Mouse (Mus musculus): Measurements from ENCODE around the gene BC049352. TPM values are rescaled to one million over a fixed set of nuclear protein-coding genes. Genes with fewer than 3 reads are reported as not detected.

Gene BC049352
- polyA plus RNA-seq (2014; fragmentation: Nextera tagmentation; extraction: Ambion mirVana): not detected in 2 replicates

DNA sequence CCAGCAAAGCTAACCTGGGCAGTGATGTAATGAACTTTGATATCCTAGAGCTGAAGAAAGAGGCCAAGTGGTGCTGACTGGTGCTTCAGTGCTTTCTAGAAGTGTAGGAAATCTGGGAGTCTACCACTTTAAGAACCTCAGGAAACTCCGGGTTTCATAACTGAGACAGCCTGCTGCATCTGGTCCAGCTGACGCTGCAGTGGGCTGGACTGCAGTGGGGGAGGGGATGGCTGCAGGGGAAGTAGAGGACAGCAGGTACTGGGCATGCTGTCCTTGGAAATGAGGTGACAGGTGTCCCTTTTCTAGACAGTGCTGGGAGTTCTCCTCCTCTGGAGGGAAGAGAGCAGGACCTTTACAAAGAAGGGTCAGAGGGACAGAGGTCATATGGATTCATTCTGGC is at the start of gene BC049352:
BC049352 (plus strand) TSS at position 238 of the 400 bp plus-strand sequence.
- Histone ChIP-seq H3K4me1 (replicated peaks; ENCODE audit: control insufficient read depth, insufficient read depth, low read length) (no peaks in the 10 kb centered on the region; the same call in 1 of the 2 replicates), H3K27ac (ENCODE audit: low read depth, low read length) (no peak within 1 kb of the TSS), H3K9ac (ENCODE audit: low read depth, low read length) (no peak within 1 kb of the TSS), H3K4me2 (replicated peaks; ENCODE audit: low read depth, low read length) (no peak within 1 kb of the TSS), H3K4me3 (ENCODE audit: low read depth, low read length) (no peak within 1 kb of the TSS), H3K36me3 (ENCODE audit: control insufficient read depth, insufficient read depth, low read length) (no peaks in the 10 kb centered on the region), H3K9me3 (ENCODE audit: control insufficient read depth, low read length) (no peaks in the 10 kb centered on the region), H3K27me3 (ENCODE audit: control insufficient read depth, insufficient read depth, low read length) (no peaks in the 10 kb centered on the region)
- ATAC-seq (ENCODE audit: low FRiP score) (no peak), DNase-seq (ENCODE audit: low spot score) (no peak)
- WGBS: 45% methylated on average over 2 of the region's 2 CpGs

DNA sequence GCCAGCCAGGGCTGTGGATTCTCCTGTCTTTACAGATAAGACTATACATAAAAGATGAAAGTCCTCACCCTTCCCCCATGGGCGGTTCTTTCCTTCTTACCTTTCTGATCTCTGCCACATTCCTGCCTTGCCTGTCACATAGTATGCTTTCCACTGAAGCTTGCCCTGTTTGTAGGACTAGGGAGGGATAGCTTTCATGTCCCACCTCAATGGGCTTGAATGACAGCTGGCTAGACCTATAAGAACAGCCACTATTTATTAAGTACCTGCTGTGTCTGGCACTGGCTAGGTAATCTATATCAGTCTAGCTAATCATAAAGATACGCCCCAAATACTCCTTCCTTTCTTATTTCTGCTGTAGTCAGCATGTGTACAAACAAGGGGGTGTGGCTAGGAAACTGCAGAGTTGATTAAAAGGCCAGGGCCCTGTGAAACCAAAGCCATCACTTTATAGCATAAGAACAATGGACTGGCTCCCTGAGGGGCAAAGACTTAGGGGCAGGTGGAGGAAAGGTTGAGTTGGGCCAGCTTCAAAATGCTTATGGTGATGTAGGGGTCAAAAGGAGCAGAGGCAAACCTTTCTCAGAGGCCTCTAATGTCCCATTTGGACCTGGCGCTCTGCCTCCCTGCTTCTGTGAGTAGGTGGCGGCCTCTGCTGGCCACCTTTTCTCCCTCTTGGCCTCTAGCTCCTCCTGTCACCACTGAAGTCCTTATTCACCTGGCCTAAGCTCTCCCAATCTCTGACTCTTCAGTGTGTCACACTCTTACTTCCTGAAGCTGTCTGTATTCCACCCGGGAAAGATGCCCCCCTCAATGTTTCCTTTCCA is 48.1 kb upstream of the BC049352 start:
- 0 out of 2 replicates have a peak, but pooled peaks cover 9% of the 10 kb centered on the region for H3K4me1 ChIP-seq (replicated peaks; ENCODE audit: control insufficient read depth, insufficient read depth, low read length)
- no peaks in the 10 kb centered on the region for H3K36me3 ChIP-seq (ENCODE audit: control insufficient read depth, insufficient read depth, low read length)
- no peak overlapping the region for H3K27ac ChIP-seq (ENCODE audit: low read depth, low read length)
- no peak overlapping the region for H3K4me3 ChIP-seq (ENCODE audit: low read depth, low read length)
- H3K4me2 ChIP-seq (replicated peaks; ENCODE audit: low read depth, low read length): no peak overlapping the region
- no peak for ATAC-seq (ENCODE audit: low FRiP score)
- H3K9me3 ChIP-seq (ENCODE audit: control insufficient read depth, low read length): no peaks in the 10 kb centered on the region
- peaks cover 30% of the 10 kb centered on the region for H3K27me3 ChIP-seq (ENCODE audit: control insufficient read depth, insufficient read depth, low read length)
- WGBS: 25% methylated on average over 5 of the region's 5 CpGs
- no peak for DNase-seq (ENCODE audit: low spot score)
- H3K9ac ChIP-seq (ENCODE audit: low read depth, low read length): no peak overlapping the region

DNA sequence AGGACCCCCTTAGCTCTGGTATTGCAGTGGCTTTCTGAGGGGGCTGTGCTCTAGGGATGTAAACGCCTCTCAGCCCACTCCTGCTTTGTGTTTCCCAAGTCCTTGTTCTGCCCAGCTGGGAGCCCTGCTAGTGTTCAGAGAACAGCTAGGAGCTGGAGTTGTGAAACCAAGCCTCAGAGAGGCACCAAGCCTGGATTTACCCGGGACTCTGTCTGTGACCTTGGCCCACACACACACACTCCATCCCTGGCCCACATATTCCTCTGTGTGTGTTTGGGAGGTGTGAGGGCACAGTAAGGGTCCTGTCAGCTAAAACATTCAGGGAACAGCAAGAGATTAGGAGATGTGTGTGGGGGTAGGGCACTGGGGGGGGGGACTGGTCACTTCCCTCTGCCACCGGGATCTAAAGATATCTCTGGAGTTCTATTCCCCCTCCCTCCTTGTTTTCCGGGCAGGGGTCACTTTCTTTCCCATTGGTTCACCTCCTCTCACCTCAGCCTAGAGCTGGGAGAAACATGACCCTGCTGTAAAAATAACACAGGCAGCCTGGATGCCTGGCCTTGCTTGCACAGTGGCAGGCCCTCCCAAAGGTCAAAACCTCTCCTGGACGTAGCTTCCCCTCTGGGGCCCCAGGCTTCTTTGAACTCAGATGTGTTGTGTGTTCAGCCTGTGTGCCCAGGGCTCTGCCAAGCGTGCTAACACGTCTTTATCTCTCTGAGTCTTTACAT is 45.2 kb upstream of the BC049352 start:
- H3K4me3 ChIP-seq (ENCODE audit: low read depth, low read length): no peak overlapping the region
- H3K27me3 ChIP-seq (ENCODE audit: control insufficient read depth, insufficient read depth, low read length): peaks cover 54% of the 10 kb centered on the region
- 0 out of 2 replicates have a peak, but pooled peaks cover 9% of the 10 kb centered on the region for H3K4me1 ChIP-seq (replicated peaks; ENCODE audit: control insufficient read depth, insufficient read depth, low read length)
- H3K9ac ChIP-seq (ENCODE audit: low read depth, low read length): no peak overlapping the region
- H3K9me3 ChIP-seq (ENCODE audit: control insufficient read depth, low read length): no peaks in the 10 kb centered on the region
- H3K36me3 ChIP-seq (ENCODE audit: control insufficient read depth, insufficient read depth, low read length): no peaks in the 10 kb centered on the region
- H3K27ac ChIP-seq (ENCODE audit: low read depth, low read length): no peak overlapping the region
- ATAC-seq (ENCODE audit: low FRiP score): no peak
- 13% methylated on average over 7 of the region's 7 CpGs for WGBS
- H3K4me2 ChIP-seq (replicated peaks; ENCODE audit: low read depth, low read length): no peak overlapping the region
- no peak for DNase-seq (ENCODE audit: low spot score)

DNA sequence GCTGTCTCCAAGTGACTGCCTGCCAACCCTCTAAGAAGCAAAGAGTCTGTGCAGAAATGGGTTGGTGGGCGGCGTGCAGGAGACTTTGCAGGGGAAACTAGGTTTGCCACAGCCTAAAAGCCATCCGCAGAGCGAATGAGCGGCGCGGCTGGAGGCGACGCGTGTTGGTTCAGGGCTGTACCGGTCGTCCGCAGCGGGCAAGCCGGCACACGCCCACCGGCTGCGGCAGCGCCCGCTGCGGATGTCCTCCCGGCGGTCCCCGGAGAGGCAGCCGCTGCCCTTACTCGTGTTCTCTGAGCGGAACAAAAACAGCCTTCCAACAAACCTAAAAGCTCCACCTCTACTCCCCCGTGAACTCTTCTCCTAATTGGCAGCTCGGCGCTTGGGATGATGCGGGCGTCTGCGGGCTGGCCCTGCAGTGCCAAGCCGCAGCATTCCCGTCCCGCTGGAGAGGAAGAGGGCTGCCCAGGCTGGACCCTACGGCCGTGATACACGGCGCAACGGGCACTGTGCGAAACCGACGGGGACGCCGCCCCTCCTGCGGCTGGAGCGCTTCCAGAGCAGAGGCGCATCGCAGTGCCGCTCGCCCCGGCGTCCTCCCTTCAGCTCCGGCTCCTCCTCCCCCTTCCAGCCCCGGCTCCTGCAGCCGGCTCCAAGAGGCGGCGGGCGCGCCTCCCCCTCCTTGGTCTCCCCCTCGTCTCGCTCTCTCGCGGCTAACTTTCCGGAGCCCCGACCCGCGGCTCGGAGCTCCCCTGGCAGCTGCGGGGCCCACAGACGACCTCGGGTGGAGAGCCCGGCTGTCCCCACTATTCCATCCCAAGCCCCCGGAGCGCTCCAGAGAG is 43.4 kb upstream of the BC049352 start, which contains the start of gene Scn4b:
Scn4b (plus strand) TSS at position 205 of the 842 bp plus-strand sequence.
- ATAC-seq (ENCODE audit: low FRiP score) (peak; percentile 38; the same call in 1 of the 2 replicates), DNase-seq (ENCODE audit: low spot score) (peak; percentile 68)
- Histone ChIP-seq H3K9me3 (ENCODE audit: control insufficient read depth, low read length) (no peaks in the 10 kb centered on the region), H3K27me3 (ENCODE audit: control insufficient read depth, insufficient read depth, low read length) (peaks cover 57% of the 10 kb centered on the region), H3K36me3 (ENCODE audit: control insufficient read depth, insufficient read depth, low read length) (no peaks in the 10 kb centered on the region), H3K4me1 (replicated peaks; ENCODE audit: control insufficient read depth, insufficient read depth, low read length) (0 out of 2 replicates have a peak, but pooled peaks cover 9% of the 10 kb centered on the region), H3K27ac (ENCODE audit: low read depth, low read length) (no peak within 1 kb of the TSS), H3K4me3 (ENCODE audit: low read depth, low read length) (peak within 1 kb of the TSS; percentile 46), H3K9ac (ENCODE audit: low read depth, low read length) (peak within 1 kb of the TSS; percentile 37), H3K4me2 (replicated peaks; ENCODE audit: low read depth, low read length) (peak within 1 kb of the TSS; percentile 91)
- WGBS: under 1% methylated on average over 71 of the region's 76 CpGs

DNA sequence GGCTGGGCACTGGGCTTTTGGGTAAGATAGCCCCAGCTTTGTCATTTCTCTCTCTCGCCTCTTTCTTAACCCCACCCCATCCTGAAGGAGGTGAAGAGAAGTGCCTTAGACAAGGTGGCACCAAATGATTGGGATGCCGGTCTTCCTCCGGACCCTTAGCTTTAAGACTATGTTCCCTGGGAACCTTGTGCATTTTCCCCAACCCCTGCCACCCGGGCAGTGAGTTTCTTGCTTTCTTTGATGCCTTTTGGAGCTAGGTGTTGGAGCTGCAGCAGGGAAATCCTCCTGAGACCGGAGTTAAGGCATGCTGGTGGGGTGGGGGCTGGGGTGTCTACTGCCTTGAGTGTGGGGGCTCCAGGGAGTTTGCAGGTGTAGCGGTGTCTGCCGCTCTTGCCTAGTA is 42.7 kb upstream of the BC049352 start:
- Histone ChIP-seq H3K27me3 (ENCODE audit: control insufficient read depth, insufficient read depth, low read length) (peaks cover 57% of the 10 kb centered on the region), H3K9ac (ENCODE audit: low read depth, low read length) (no peak overlapping the region), H3K36me3 (ENCODE audit: control insufficient read depth, insufficient read depth, low read length) (no peaks in the 10 kb centered on the region), H3K27ac (ENCODE audit: low read depth, low read length) (no peak overlapping the region), H3K4me3 (ENCODE audit: low read depth, low read length) (peak overlapping the region; percentile 46), H3K9me3 (ENCODE audit: control insufficient read depth, low read length) (no peaks in the 10 kb centered on the region), H3K4me2 (replicated peaks; ENCODE audit: low read depth, low read length) (peak overlapping the region; percentile 91), H3K4me1 (replicated peaks; ENCODE audit: control insufficient read depth, insufficient read depth, low read length) (0 out of 2 replicates have a peak, but pooled peaks cover 9% of the 10 kb centered on the region)
- DNase-seq (ENCODE audit: low spot score) (no peak), ATAC-seq (ENCODE audit: low FRiP score) (no peak)
- 6% methylated on average over 7 of the region's 7 CpGs for WGBS

GRCm38 (mm10) chr9:45140945-45141344 is 40.9 kb upstream of the BC049352 start:
- peaks cover 11% of the 10 kb centered on the region; the same call in 1 of the 2 replicates for H3K4me1 ChIP-seq (replicated peaks; ENCODE audit: control insufficient read depth, insufficient read depth, low read length)
- DNase-seq (ENCODE audit: low spot score): no peak
- no peak overlapping the region for H3K4me2 ChIP-seq (replicated peaks; ENCODE audit: low read depth, low read length)
- no peak overlapping the region for H3K27ac ChIP-seq (ENCODE audit: low read depth, low read length)
- peaks cover 55% of the 10 kb centered on the region for H3K27me3 ChIP-seq (ENCODE audit: control insufficient read depth, insufficient read depth, low read length)
- no peak overlapping the region for H3K4me3 ChIP-seq (ENCODE audit: low read depth, low read length)
- WGBS: 57% methylated on average over 7 of the region's 7 CpGs
- H3K9me3 ChIP-seq (ENCODE audit: control insufficient read depth, low read length): no peaks in the 10 kb centered on the region
- no peaks in the 10 kb centered on the region for H3K36me3 ChIP-seq (ENCODE audit: control insufficient read depth, insufficient read depth, low read length)
- ATAC-seq (ENCODE audit: low FRiP score): no peak
- H3K9ac ChIP-seq (ENCODE audit: low read depth, low read length): no peak overlapping the region

DNA sequence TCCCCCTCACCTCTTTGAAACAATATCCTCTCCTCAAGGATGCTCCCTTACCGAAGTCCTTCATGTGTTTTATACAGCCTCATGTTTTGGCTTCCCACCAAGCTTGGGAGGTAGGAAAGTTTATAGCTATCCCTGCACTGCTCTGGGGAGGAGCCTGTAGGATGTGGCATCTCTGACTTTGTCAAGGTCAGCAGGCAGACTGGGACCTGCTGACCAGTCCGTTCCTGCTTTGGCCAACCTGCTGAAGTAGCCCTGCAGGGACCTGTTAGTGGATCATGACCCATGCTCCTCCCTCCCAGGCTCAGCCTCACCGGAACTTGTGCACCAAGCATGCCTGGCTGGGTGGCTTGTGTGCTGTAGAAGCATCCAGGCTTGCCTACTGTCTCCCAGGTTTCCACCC is 39.1 kb upstream of the BC049352 start:
- Histone ChIP-seq H3K27ac (ENCODE audit: low read depth, low read length) (no peak overlapping the region), H3K36me3 (ENCODE audit: control insufficient read depth, insufficient read depth, low read length) (no peaks in the 10 kb centered on the region), H3K9me3 (ENCODE audit: control insufficient read depth, low read length) (no peaks in the 10 kb centered on the region), H3K4me3 (ENCODE audit: low read depth, low read length) (no peak overlapping the region), H3K9ac (ENCODE audit: low read depth, low read length) (no peak overlapping the region), H3K27me3 (ENCODE audit: control insufficient read depth, insufficient read depth, low read length) (peaks cover 46% of the 10 kb centered on the region), H3K4me1 (replicated peaks; ENCODE audit: control insufficient read depth, insufficient read depth, low read length) (peaks cover 9% of the 10 kb centered on the region; the same call in 1 of the 2 replicates), H3K4me2 (replicated peaks; ENCODE audit: low read depth, low read length) (no peak overlapping the region)
- ATAC-seq (ENCODE audit: low FRiP score) (no peak), DNase-seq (ENCODE audit: low spot score) (no peak)
- WGBS: 54% methylated on average over 3 of the region's 3 CpGs
